Mouse (Mus musculus) gastrocnemius, postnatal 10 days (tissue): ENCODE data around the gene 0610037L13Rik. TPM values are rescaled to one million over a fixed set of nuclear protein-coding genes. Genes with fewer than 3 reads are reported as not detected.
A peak's percentile ranks its signal among the peaks of the same experiment; 100 is the strongest.

ENCODE experiments used
- DNase-seq: peaks from one replicate; pipeline ENCODE4 v3.0.0; 2021; ENCODE audit warnings: mixed read lengths
- long read RNA-seq, 2 experiments: library from polyadenylated mRNA; stranded (forward); transcript quantifications; one replicate each; pipeline ENCODE4 v2.0.0; 2021
- total RNA-seq, 2 experiments: library from RNA; stranded (reverse); gene quantifications; 2 replicates each; pipeline ENCODE4 v1.2.3; 2021

The 0610037L13Rik gene
- 10 to 100 TPM; 57.6 to 65.4 TPM for total RNA-seq
- long read RNA-seq, experiment 1, transcript 0610037L13Rik-207 (7 exons, 1,551 nt): major isoform, 17 of 47 reads
- long read RNA-seq, experiment 1, transcript 0610037L13Rik-212 (8 exons, 2,997 nt): minor isoform, 15 of 47 reads
- long read RNA-seq, experiment 1, partial matches to known transcripts: 10 of 47 reads
- long read RNA-seq, experiment 1, other reads (novel, unspliced or antisense): 3 of 47 reads
- long read RNA-seq, experiment 2, transcript 0610037L13Rik-212 (8 exons, 2,997 nt): major isoform, 20 of 41 reads
- long read RNA-seq, experiment 2, transcript 0610037L13Rik-207 (7 exons, 1,551 nt): minor isoform, 10 of 41 reads
- long read RNA-seq, experiment 2, partial matches to known transcripts: 2 of 41 reads
- long read RNA-seq, experiment 2, other reads (novel, unspliced or antisense): 8 of 41 reads

- DNase-seq: peak; percentile 89
These were observed at the start of gene 0610037L13Rik for GRCm38 (mm10) chr4:107889731-107890432. Gene 0610037L13Rik, plus strand, starts transcription at chr4:107889813.

- DNase-seq: no peak
These were observed 45.9 kb upstream of the 0610037L13Rik start for GRCm38 (mm10) chr4:107843687-107844086.

GRCm38 (mm10) chr4:107844971-107845370, 44.6 kb upstream of the 0610037L13Rik start:
- peak; percentile 87 for DNase-seq

GRCm38 (mm10) chr4:107846795-107847194, 42.8 kb upstream of the 0610037L13Rik start:
- DNase-seq: no peak

- no peak for DNase-seq
These were observed 41.1 kb upstream of the 0610037L13Rik start for GRCm38 (mm10) chr4:107848546-107848945.

- DNase-seq: no peak
These were observed 40.0 kb upstream of the 0610037L13Rik start for GRCm38 (mm10) chr4:107849621-107850020.

- DNase-seq: no peak
These were observed 39.5 kb upstream of the 0610037L13Rik start for GRCm38 (mm10) chr4:107850091-107850490.

GRCm38 (mm10) chr4:107853333-107853732, 36.3 kb upstream of the 0610037L13Rik start:
- DNase-seq: no peak

GRCm38 (mm10) chr4:107853836-107854235, 35.8 kb upstream of the 0610037L13Rik start:
- no peak for DNase-seq

GRCm38 (mm10) chr4:107856958-107857686, 32.5 kb upstream of the 0610037L13Rik start:
- no peak for DNase-seq

GRCm38 (mm10) chr4:107858995-107859394, 30.6 kb upstream of the 0610037L13Rik start:
- no peak for DNase-seq

GRCm38 (mm10) chr4:107864866-107865265, 24.7 kb upstream of the 0610037L13Rik start:
- no peak for DNase-seq

GRCm38 (mm10) chr4:107879254-107880050, 10.2 kb upstream of the 0610037L13Rik start, which contains the start of gene Magoh:
Gene Magoh, plus strand, starts transcription at chr4:107879755.
- peak; percentile 96 for DNase-seq

GRCm38 (mm10) chr4:107881631-107882030, 8.0 kb upstream of the 0610037L13Rik start:
- DNase-seq: no peak

- no peak for DNase-seq
These were observed 3.2 kb upstream of the 0610037L13Rik start for GRCm38 (mm10) chr4:107886371-107886770.

GRCm38 (mm10) chr4:107889385-107889730, 255 bp upstream of the 0610037L13Rik start:
- no peak for DNase-seq

GRCm38 (mm10) chr4:107892663-107893062, 3.0 kb downstream of the 0610037L13Rik start:
- no peak for DNase-seq

GRCm38 (mm10) chr4:107899211-107899927, 9.8 kb downstream of the 0610037L13Rik start:
- no peak for DNase-seq

- no peak for DNase-seq
These were observed 10.6 kb downstream of the 0610037L13Rik start for GRCm38 (mm10) chr4:107900206-107900605.

- no peak for DNase-seq
These were observed 14.6 kb downstream of the 0610037L13Rik start for GRCm38 (mm10) chr4:107904252-107904651.

- no peak for DNase-seq
These were observed 16.9 kb downstream of the 0610037L13Rik start for GRCm38 (mm10) chr4:107906561-107906960.
